Mouse (Mus musculus): ENCODE results near the gene Slc25a26. TPM values are rescaled to one million over a fixed set of nuclear protein-coding genes. Genes with fewer than 3 reads are reported as not detected.

Slc25a26 gene
- polyA plus RNA-seq, 1 experiment: 5.1 TPM

DNA sequence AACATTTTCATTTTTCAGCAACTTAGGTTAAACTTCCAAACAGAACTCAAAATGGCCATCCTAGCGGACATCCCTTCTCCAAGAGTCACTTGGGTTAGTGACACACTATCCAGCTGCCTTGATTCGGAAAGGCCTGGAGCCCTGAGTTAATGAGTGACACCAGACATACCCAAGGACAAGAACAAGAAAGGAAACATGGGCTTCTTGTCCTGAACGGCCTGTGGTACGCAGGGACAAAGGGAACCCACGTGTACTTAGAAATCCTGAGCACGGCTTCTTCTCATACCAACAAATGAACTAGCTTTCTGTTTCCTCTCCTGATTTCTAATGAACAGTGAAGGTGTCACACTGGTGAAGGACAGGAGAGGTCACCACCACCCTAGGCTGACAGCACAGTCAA lies 114.2 kb downstream of the Slc25a26 start:
- no peak for TF ChIP-seq GATA1 (IDR thresholded peaks at IDR 0.05; ENCODE audit: low read length)

DNA sequence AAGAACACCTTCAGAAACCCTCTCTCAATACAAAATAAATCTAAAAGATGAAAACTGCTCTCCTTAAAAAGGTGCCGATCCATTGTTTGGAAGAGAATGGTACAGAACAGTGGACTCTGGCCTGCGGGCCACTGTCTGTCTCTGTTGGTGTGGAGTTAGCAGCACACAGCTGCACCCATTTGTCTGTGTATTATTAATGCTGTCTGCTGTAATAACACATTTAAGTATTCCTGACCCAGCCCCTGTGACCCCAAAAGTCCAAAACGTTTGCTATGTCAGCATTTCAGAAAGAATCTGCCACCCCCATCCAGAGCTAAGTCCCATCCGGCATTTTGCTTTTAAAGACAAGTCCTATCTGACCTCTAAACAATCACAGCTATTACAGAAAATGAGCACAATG lies 115.8 kb downstream of the Slc25a26 start:
- no peak for TF ChIP-seq GATA1 (IDR thresholded peaks at IDR 0.05; ENCODE audit: low read length)

DNA sequence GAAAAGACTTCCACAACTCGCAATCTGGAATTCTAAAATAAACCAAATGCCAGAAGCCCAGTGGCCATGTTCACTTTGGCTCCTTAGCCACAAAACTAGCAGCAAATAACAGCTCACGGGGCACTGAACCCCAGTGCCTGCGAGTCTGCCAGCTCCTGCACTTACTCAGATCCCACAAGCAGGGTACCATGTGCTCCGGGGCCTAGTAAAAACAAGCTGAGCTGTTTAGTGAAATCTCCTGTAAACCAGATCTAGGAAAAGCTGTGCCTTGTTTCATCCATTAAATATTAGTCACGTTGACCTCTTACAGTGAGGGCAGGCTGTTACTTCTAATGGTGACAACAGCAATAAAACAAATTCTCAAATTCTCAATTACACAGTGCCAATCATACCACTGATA lies 118.5 kb downstream of the Slc25a26 start:
- TF ChIP-seq GATA1 (IDR thresholded peaks at IDR 0.05; ENCODE audit: low read length): no peak

DNA sequence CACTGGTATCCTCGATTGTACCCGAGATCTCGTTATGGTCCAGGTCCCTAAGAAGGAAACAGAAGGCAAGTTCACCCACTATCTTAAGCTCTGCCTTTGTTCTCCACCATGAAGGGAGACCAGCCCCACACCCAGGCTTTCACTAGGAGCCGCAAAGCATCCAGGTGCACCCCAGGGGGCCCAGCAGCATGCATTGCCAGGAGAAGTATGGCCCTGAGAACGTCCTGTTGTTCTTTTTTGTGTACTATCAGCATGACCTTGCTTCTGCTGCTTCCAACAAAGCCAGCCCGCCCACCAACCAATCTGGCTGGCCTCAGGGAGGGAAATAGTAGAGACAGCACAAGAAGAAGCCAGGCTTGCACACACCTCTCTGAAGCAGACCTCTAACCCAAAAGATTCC lies 120.2 kb downstream of the Slc25a26 start:
- TF ChIP-seq GATA1 (IDR thresholded peaks at IDR 0.05; ENCODE audit: low read length): no peak

DNA sequence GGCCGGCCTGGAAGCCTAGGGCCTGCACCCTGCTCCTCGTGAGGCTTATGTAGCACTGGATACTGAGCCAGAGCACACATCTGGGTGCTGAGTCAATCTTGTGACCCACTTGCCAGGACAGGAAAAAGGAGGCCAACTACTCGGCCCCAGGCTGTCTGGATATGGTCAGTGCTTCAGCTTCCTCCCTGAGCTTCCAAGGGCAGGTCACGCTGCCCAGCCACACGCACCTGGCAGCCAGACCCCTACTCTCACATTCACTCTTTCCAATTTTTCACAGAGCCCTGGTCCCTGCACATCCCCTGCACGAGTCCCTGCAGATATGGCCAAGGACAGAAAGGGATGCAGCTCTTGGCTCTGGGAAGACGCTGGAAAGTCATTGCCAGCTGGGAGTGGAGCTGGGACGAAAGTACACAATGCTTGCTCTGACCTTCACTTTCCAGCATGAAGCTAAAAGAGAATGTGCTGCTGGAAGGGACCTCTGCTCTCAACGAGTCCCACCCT lies 120.7 kb downstream of the Slc25a26 start:
- no peak for TF ChIP-seq GATA1 (IDR thresholded peaks at IDR 0.05; ENCODE audit: low read length)

DNA sequence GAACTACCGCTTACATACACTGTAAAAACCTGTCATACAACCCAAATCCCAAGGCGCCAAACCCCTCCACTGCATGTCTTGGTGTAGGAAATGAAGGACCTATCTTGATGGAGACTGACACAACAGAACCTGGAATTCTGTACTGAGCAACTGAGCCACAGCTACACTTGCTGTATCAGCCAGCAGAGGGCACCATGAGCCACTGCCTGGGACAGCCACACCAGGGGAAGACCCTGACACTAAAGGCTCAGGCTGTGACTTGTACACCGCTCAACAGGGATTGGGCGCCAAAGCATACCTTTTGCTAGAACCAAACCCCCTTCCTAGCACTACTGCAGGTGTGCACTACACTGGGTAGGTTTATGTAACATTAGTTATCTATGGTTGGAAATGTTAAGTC lies 122.9 kb downstream of the Slc25a26 start:
- TF ChIP-seq GATA1 (IDR thresholded peaks at IDR 0.05; ENCODE audit: low read length): no peak

DNA sequence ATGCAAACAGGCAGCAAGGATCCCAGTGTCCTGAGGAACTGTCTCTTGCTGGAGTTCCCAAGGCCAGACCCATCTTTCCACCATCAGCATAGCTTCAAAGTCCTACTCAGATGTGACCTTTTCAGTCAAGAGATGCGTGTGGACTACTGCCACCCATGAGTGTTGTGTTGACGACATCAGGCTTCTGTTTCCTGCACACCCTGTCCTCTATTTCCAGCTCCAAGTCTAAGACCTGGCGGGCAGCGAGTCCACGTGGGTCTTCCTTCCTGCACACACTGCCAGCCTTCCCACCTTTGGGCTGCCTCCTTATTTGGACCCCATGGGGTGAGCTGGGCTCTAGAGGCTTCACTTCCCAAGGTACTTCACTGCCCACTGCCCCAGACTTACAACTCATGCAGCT lies 124.4 kb downstream of the Slc25a26 start:
- TF ChIP-seq GATA1 (IDR thresholded peaks at IDR 0.05; ENCODE audit: low read length): no peak

DNA sequence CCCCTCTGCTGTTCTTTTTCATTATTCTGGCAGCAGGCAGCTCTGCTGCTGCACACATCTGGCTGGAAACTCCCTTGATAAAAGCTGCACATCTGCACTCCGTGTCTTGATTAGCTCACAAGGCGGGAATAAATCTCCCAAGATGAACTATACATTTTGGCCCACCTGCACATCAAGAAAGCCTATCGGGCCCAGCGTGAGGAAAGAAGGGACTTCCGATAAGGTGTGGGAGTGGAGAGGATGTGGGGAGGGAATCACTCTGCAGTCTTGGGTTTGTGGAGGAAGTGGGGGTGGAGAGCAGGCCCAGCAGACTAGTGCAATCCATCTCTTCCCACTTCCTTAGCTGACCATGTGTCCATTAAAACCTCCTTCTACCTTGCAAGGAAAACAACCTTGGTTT lies 125.8 kb downstream of the Slc25a26 start:
- no peak for TF ChIP-seq GATA1 (IDR thresholded peaks at IDR 0.05; ENCODE audit: low read length)

DNA sequence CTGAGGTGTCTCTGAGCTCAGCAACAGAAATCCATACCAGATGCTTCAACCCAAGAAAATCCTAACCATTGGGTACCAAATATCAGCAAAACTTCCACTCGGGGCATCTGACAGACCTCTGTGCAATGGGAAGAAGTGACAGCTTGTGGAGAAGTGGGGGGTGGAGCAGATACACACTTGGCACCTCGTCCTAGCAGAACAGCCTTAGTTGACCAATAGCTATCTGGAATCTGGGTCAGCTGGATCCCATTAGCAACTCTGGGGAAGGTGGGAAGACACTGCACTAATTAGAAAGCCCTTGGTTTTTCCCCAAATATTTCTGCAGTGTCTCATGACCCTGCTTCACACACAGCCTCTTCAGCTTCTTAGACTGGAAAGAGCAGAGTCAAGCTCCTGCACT lies 126.7 kb downstream of the Slc25a26 start:
- no peak for TF ChIP-seq GATA1 (IDR thresholded peaks at IDR 0.05; ENCODE audit: low read length)

DNA sequence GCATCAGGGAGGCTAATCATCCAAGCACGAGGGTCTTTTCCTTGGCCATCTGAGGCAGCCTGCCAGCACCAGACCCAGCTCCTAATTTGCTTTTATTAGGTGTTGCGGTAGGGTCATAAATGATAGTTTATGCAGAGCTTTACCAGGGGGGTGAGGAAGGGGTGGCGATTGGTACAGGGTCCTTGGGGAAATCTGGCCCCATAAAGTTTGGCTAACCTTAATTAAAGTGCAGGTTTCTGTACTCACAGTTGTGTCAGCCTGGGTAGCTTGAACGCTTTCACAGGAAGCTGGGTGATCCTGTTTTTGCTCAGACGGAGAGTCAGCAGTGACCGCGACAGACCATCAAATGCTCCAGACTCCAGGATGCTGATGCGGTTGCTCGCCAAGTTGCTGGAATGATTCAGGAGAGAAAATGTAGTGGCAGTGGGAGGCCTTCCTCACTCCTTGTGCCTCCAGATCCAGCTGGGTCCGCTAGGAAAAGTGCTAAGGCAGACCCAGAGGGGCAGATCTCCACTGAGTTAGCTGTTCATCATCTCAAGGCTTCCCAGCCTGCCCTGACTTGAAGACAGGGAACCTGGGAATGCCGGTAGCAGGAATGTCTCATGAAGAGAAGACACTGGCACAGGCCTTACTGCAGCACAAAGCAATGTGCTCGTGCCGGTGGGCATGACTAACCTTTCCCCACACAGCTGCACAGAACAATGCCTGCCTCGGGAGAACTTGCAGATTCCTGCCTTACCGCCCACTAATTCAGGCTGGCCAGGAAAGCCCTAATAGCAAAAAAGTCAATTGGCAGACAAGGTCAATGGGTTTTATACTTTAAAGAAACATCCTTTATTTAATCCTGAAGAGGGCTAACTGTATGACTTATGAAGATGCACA lies 127.8 kb downstream of the Slc25a26 start:
- no peak for TF ChIP-seq GATA1 (IDR thresholded peaks at IDR 0.05; ENCODE audit: low read length)

DNA sequence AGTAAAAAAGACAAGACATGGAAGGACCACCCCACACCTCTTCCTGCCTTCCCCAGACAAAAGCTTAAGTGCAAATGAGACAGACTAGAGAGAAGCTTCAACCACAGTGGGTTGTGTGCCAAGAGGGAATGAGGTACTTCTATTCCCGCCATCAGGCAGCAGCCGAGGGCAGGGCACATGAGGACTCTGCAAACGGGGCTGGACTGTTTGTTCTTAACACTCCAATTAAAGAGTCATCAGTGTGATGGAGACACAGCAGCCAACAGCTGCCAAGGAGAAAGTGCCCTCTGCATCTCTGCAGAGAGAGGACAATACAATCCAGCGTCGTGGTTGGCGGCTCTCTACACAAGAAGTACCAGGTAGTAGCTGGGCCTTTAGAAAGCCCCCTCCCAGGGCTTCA lies 128.7 kb downstream of the Slc25a26 start:
- TF ChIP-seq GATA1 (IDR thresholded peaks at IDR 0.05; ENCODE audit: low read length): no peak

DNA sequence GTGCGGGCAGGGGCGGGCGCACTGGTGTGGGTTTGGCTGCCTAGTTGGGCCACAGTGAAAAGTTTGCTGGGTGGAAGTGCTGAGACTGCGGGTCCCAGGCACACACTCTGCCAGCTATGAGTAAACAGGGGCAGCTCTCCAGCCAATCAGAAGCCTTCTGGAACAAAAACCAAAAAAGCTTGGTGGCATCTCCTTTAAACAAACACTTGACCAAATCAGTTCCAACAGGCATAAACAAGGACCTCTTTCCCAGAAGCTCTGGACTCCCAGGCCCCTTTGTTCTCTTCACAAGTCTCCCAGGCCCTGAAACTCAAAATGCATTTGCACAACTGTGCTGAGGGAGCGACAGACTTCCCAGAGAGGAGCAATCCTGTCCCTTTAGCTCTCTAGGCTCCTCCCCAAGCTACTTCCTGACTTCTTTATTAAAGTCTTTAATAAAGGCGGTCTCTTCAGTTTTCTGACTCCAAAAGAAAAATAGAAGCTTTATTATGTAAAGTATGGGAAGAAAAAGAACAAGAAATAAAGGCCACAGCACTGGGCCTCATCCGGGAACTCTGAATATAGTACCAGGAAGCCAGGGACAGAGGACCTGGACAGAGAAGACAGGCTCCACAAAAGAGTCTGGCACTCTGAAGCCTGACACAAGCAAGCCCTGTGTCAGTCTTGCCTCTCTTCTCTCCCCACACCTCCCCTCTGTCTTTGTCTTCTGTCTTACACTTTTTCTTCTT lies 131.1 kb downstream of the Slc25a26 start:
- no peak for TF ChIP-seq GATA1 (IDR thresholded peaks at IDR 0.05; ENCODE audit: low read length)

DNA sequence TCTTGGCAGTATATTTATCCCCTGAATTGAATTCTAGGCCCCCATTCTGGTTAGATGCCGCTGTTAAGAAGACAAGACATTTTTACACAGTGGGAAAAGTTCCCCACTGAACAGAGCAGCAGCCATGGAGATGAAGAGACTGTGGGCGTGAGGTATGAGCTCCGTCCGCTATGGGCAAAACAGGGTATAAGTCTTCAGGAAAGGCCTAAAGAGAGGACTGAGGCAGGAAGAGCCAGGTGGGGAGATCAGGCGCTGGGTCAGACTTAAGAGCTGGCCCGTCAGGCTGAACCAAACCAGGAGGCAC lies 131.6 kb downstream of the Slc25a26 start:
- no peak for TF ChIP-seq GATA1 (IDR thresholded peaks at IDR 0.05; ENCODE audit: low read length)

DNA sequence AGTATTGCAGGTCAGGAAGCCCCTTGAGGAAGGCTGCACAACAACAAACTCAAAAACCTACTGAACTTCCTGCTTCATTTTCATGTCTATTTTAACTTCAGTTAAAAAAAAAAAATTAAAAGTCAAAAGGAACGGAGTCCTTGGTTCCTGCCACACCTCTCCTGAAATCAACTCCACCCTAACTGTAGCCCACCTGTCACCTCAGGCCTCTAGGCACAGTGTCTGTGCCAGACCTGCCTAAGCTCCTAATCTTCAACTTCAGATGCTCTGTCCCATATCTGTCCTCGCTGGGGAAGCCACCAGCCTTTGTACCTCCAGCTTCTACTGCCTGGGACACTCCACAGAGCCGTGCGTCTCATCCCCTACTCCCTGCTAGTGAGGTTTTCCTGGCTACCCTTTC lies 134.1 kb downstream of the Slc25a26 start:
- TF ChIP-seq GATA1 (IDR thresholded peaks at IDR 0.05; ENCODE audit: low read length): no peak

DNA sequence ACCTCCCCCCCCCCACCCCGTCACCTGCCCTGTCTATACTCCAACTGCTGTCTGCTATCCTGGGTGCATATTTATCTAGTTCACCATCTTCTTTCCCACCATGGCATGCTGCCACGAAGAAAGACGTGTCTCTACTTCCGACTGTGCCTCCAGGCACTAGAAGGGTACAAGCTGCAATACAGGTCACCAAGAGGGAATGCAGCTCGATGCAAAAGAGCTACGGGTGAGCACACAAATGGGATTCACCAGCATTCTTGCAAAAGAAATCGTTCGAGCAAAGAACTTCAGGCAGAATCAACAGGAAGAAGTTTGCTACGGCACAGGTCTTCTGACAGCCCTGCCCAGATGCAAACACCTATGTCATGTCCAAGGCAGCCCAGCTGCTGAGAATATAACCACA lies 134.6 kb downstream of the Slc25a26 start:
- TF ChIP-seq GATA1 (IDR thresholded peaks at IDR 0.05; ENCODE audit: low read length): no peak

DNA sequence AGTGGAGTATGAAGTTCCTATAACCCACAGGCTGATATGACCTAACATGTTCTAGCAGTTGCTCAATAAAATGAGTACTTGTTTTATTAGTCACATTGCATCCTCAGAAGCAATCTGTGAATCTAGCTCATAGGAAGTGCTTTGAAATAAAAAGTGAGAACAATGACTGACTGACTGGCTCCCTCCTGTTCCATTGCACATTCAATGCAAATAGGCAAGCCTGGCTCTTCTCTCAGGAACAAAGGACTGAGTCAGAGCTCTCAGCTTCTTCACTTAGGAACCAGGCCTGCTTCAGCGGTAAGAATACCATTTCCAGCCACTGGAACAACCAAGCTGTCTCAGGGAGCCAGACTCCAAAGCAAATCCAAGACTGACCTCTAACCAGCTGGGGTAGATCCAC lies 135.2 kb downstream of the Slc25a26 start:
- no peak for TF ChIP-seq GATA1 (IDR thresholded peaks at IDR 0.05; ENCODE audit: low read length)

DNA sequence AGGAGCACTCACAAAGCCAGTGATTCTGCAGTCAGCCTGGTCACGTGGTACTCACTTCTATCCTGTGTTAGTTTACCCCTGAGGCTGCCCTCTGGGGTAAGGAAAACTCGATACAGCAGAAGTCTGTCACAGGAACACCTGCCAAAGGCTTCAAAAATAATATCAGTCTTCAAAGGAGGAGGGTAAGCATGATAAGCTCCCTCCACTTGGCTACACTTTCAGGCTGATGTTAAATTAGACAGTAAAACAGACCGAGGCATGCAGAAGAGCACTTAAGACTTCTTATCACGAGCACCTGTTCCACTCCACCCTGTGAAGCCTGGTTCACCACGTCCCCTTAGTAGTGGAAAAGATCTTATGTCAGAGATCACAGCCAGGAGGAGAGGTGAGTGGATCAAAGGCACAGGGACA lies 136.9 kb downstream of the Slc25a26 start:
- no peak for TF ChIP-seq GATA1 (IDR thresholded peaks at IDR 0.05; ENCODE audit: low read length)
